Mouse (Mus musculus): ENCODE data around the gene 1700020N01Rik. TPM values are rescaled to one million over a fixed set of nuclear protein-coding genes. Genes with fewer than 3 reads are reported as not detected.

1700020N01Rik gene
- polyA plus RNA-seq, 1 experiment from 2014 or later: not detected

- Histone ChIP-seq H3K36me3 (no peaks in the 10 kb centered on the region), H3K4me1 (no peaks in the 10 kb centered on the region), H3K9ac (replicated peaks) (no peak overlapping the region), H3K4me2 (replicated peaks) (no peak overlapping the region), H3K27ac (replicated peaks) (no peak overlapping the region), H3K4me3 (no peak overlapping the region), H3K27me3 (no peaks in the 10 kb centered on the region), H3K9me3 (no peaks in the 10 kb centered on the region)
- ATAC-seq (replicated peaks): no peak
- 75% methylated on average over 6 of the region's 6 CpGs for WGBS
Observed at GRCm38 (mm10) chr10:21636711-21637081, 43.8 kb downstream of the 1700020N01Rik start.

- H3K27me3 ChIP-seq: no peaks in the 10 kb centered on the region
- no peaks in the 10 kb centered on the region for H3K36me3 ChIP-seq
- H3K4me2 ChIP-seq (replicated peaks): no peak overlapping the region
- H3K4me3 ChIP-seq: no peak overlapping the region
- no peaks in the 10 kb centered on the region for H3K4me1 ChIP-seq
- no peaks in the 10 kb centered on the region for H3K9me3 ChIP-seq
- H3K27ac ChIP-seq (replicated peaks): no peak overlapping the region
- no peak for ATAC-seq (replicated peaks)
- WGBS: 92% methylated on average over 4 of the region's 4 CpGs
- H3K9ac ChIP-seq (replicated peaks): no peak overlapping the region
Observed at GRCm38 (mm10) chr10:21651388-21651787, 58.4 kb downstream of the 1700020N01Rik start.

- Histone ChIP-seq H3K27ac (replicated peaks) (no peak overlapping the region), H3K4me3 (no peak overlapping the region), H3K9ac (replicated peaks) (no peak overlapping the region), H3K4me1 (no peaks in the 10 kb centered on the region), H3K36me3 (no peaks in the 10 kb centered on the region), H3K27me3 (no peaks in the 10 kb centered on the region), H3K4me2 (replicated peaks) (no peak overlapping the region), H3K9me3 (no peaks in the 10 kb centered on the region)
- no peak for ATAC-seq (replicated peaks)
- 82% methylated on average over 24 of the region's 24 CpGs for WGBS
Observed at GRCm38 (mm10) chr10:21652426-21653345, 59.7 kb downstream of the 1700020N01Rik start.

GRCm38 (mm10) chr10:21653469-21653868 is 60.5 kb downstream of the 1700020N01Rik start:
- Histone ChIP-seq H3K36me3 (no peaks in the 10 kb centered on the region), H3K27me3 (no peaks in the 10 kb centered on the region), H3K4me2 (replicated peaks) (no peak overlapping the region), H3K4me1 (no peaks in the 10 kb centered on the region), H3K4me3 (no peak overlapping the region), H3K9me3 (no peaks in the 10 kb centered on the region), H3K27ac (replicated peaks) (no peak overlapping the region), H3K9ac (replicated peaks) (no peak overlapping the region)
- WGBS: 91% methylated on average over 7 of the region's 7 CpGs
- no peak for ATAC-seq (replicated peaks)

- Histone ChIP-seq H3K36me3 (no peaks in the 10 kb centered on the region), H3K27ac (replicated peaks) (no peak overlapping the region), H3K4me1 (no peaks in the 10 kb centered on the region), H3K4me2 (replicated peaks) (no peak overlapping the region), H3K9ac (replicated peaks) (no peak overlapping the region), H3K9me3 (no peaks in the 10 kb centered on the region), H3K4me3 (no peak overlapping the region), H3K27me3 (no peaks in the 10 kb centered on the region)
- no peak for ATAC-seq (replicated peaks)
- 83% methylated on average over 8 of the region's 8 CpGs for WGBS
Observed at GRCm38 (mm10) chr10:21659576-21660246, 66.8 kb downstream of the 1700020N01Rik start.

GRCm38 (mm10) chr10:21668976-21669375 is 76.0 kb downstream of the 1700020N01Rik start:
- no peak overlapping the region for H3K27ac ChIP-seq (replicated peaks)
- no peaks in the 10 kb centered on the region for H3K9me3 ChIP-seq
- no peak for ATAC-seq (replicated peaks)
- no peak overlapping the region for H3K4me3 ChIP-seq
- H3K4me1 ChIP-seq: no peaks in the 10 kb centered on the region
- no peaks in the 10 kb centered on the region for H3K36me3 ChIP-seq
- 58% methylated on average over 17 of the region's 17 CpGs for WGBS
- H3K4me2 ChIP-seq (replicated peaks): no peak overlapping the region
- H3K27me3 ChIP-seq: no peaks in the 10 kb centered on the region
- H3K9ac ChIP-seq (replicated peaks): no peak overlapping the region

- Histone ChIP-seq H3K4me3 (no peak overlapping the region), H3K36me3 (no peaks in the 10 kb centered on the region), H3K9me3 (no peaks in the 10 kb centered on the region), H3K4me2 (replicated peaks) (no peak overlapping the region), H3K27ac (replicated peaks) (no peak overlapping the region), H3K27me3 (no peaks in the 10 kb centered on the region), H3K9ac (replicated peaks) (no peak overlapping the region), H3K4me1 (no peaks in the 10 kb centered on the region)
- 75% methylated on average over 11 of the region's 11 CpGs for WGBS
- ATAC-seq (replicated peaks): no peak
Observed at GRCm38 (mm10) chr10:21669750-21670161, 76.8 kb downstream of the 1700020N01Rik start.

- H3K9me3 ChIP-seq: no peaks in the 10 kb centered on the region
- H3K27me3 ChIP-seq: no peaks in the 10 kb centered on the region
- no peak overlapping the region for H3K9ac ChIP-seq (replicated peaks)
- WGBS: 89% methylated on average over 5 of the region's 5 CpGs
- H3K4me2 ChIP-seq (replicated peaks): no peak overlapping the region
- H3K4me1 ChIP-seq: no peaks in the 10 kb centered on the region
- no peak for ATAC-seq (replicated peaks)
- no peaks in the 10 kb centered on the region for H3K36me3 ChIP-seq
- no peak overlapping the region for H3K4me3 ChIP-seq
- no peak overlapping the region for H3K27ac ChIP-seq (replicated peaks)
Observed at GRCm38 (mm10) chr10:21670168-21670567, 77.2 kb downstream of the 1700020N01Rik start.

Other genes with a start within 250 kb of the 1700020N01Rik start
- 0.13 TPM in 1 of 2 replicates, not detected in the other for gene Aldh8a1, start 215.9 kb upstream of the 1700020N01Rik start, polyA plus RNA-seq (2015; fragmentation: Nextera tagmentation; extraction: Ambion mirVana)